Mouse (Mus musculus): ENCODE results near the gene Jag2. TPM values are rescaled to one million over a fixed set of nuclear protein-coding genes. Genes with fewer than 3 reads are reported as not detected.

The Jag2 gene
- polyA plus RNA-seq, 2 experiments, result 14.3 to 45.8 TPM

DNA sequence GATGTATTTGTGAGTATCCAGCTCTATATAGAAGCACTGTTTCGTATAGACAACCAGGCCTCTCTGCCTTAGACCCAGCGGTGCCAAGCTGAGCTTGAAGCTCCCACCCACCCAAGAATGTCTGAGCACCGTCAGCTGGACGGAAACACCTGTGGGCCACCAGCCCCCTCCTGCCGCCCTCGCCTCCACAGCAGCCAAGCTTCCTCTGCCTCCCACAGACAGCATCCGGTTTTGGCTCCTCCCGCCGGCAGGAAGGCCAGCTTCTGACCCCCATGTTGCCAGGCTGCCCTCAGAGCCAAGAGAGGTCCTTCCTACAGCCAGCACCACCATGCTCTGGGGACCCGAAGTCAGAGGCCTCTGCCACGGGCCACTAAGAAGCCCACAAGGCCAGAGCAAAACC lies 15.0 kb downstream of the Jag2 start:
- TF ChIP-seq POLR2A (IDR thresholded peaks at IDR 0.05; ENCODE audit: borderline replicate concordance, extremely low read depth, insufficient read depth, insufficient read length), result no peak
- DNase-seq (ENCODE audit: low spot score), result no peak
- WGBS, result 69% methylated on average over 11 of the region's 11 CpGs

DNA sequence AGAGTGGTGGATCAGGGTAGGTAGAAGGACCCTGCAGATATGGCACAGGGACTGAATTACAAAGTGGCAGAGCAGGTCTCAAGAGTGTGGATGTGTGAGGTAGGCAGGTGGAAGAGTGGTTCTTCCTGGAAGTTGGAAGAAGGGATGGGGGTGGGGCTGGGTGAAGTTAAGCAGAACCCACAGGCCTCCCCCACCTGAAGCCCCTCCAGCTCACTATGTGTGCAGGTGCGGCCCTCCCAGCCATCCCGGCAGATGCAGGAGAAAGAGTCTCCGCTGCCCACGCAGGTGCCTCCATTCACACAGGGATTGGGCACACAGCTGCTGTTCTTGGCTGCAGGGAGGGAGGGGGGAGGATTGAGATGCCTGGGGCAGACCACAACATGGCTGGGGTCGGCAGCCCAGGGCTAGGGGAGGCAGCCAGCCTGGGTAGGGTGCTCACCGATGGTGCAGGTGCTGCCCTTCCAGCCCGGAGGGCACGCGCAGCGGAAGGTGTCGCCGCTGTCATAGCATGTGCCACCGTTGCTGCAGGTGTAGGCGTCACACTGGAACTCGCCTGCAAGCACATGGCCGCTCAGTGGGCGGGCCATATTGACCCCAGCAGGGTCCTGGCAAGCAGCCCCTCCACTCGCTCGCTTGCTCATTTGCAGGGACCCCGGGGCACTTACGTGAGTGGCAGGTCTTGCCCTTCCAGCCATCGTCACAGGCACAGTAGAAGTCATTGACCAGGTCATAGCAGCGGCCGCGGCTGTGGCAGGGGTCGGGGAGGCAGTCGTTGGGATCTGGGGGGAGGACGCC lies 16.4 kb downstream of the Jag2 start:
- H3K4me3 ChIP-seq (replicated peaks; ENCODE audit: low read length), result no peak overlapping the region
- WGBS, result 84% methylated on average over 28 of the region's 28 CpGs
- no peak overlapping the region for H3K4me2 ChIP-seq (replicated peaks; ENCODE audit: low read depth, low read length, severe bottlenecking)
- no peak for TF ChIP-seq POLR2A (IDR thresholded peaks at IDR 0.05; ENCODE audit: borderline replicate concordance, extremely low read depth, insufficient read depth, insufficient read length)
- H3K36me3 ChIP-seq (ENCODE audit: control insufficient read depth, insufficient read depth, low read length), result no peaks in the 10 kb centered on the region
- no peak overlapping the region for H3K9ac ChIP-seq (ENCODE audit: low read depth, low read length, severe bottlenecking)
- H3K27ac ChIP-seq (replicated peaks; ENCODE audit: low read depth, low read length), result no peak overlapping the region
- ATAC-seq (ENCODE audit: low FRiP score, low read depth) (no peak), DNase-seq (ENCODE audit: low spot score) (no peak)
- H3K27me3 ChIP-seq (ENCODE audit: control insufficient read depth, insufficient read depth, low read length), result no peaks in the 10 kb centered on the region
- no peaks in the 10 kb centered on the region for H3K9me3 ChIP-seq (ENCODE audit: control insufficient read depth, low read length)
- H3K4me1 ChIP-seq (ENCODE audit: control insufficient read depth, insufficient read depth, low read length), result no peaks in the 10 kb centered on the region

More for the DNA sequence above, 15.0 kb downstream of the Jag2 start:
- Histone ChIP-seq H3K9me3 (ENCODE audit: control insufficient read depth, low read length) (no peaks in the 10 kb centered on the region), H3K9ac (ENCODE audit: low read depth, low read length, severe bottlenecking) (no peak overlapping the region), H3K27ac (replicated peaks; ENCODE audit: low read depth, low read length) (no peak overlapping the region), H3K4me2 (replicated peaks; ENCODE audit: low read depth, low read length, severe bottlenecking) (no peak overlapping the region), H3K4me1 (ENCODE audit: control insufficient read depth, insufficient read depth, low read length) (no peaks in the 10 kb centered on the region), H3K27me3 (ENCODE audit: control insufficient read depth, insufficient read depth, low read length) (no peaks in the 10 kb centered on the region), H3K36me3 (ENCODE audit: control insufficient read depth, insufficient read depth, low read length) (no peaks in the 10 kb centered on the region), H3K4me3 (replicated peaks; ENCODE audit: low read length) (no peak overlapping the region)
- ATAC-seq (ENCODE audit: low FRiP score, low read depth), result no peak

DNA sequence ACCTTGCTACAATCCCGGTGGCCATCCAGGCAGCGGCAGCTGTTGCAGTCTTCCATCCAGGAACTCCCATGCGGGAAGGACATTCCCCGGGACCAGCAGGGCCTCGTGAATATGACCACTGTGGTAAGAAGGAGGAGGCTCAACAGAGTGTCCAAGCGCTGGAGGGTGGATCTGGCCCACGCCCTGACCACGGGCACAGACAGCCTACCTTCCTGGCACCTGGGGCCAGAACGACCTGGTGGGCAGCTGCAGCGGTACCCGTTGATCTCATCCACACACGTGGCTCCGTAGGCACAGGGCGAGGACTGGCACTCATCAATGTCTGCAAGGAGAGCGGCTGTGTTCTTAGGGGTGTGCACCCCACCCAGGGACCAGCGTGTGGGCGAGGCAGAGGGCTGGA lies 17.9 kb downstream of the Jag2 start:
- no peak overlapping the region for H3K27ac ChIP-seq (replicated peaks; ENCODE audit: low read depth, low read length)
- ATAC-seq (ENCODE audit: low FRiP score, low read depth), result no peak
- DNase-seq (ENCODE audit: low spot score), result no peak
- no peaks in the 10 kb centered on the region for H3K27me3 ChIP-seq (ENCODE audit: control insufficient read depth, insufficient read depth, low read length)
- no peak overlapping the region for H3K4me2 ChIP-seq (replicated peaks; ENCODE audit: low read depth, low read length, severe bottlenecking)
- H3K36me3 ChIP-seq (ENCODE audit: control insufficient read depth, insufficient read depth, low read length), result no peaks in the 10 kb centered on the region
- no peaks in the 10 kb centered on the region for H3K9me3 ChIP-seq (ENCODE audit: control insufficient read depth, low read length)
- H3K4me1 ChIP-seq (ENCODE audit: control insufficient read depth, insufficient read depth, low read length), result no peaks in the 10 kb centered on the region
- TF ChIP-seq POLR2A (IDR thresholded peaks at IDR 0.05; ENCODE audit: borderline replicate concordance, extremely low read depth, insufficient read depth, insufficient read length), result no peak
- H3K4me3 ChIP-seq (replicated peaks; ENCODE audit: low read length), result no peak overlapping the region
- WGBS, result 89% methylated on average over 17 of the region's 17 CpGs
- H3K9ac ChIP-seq (ENCODE audit: low read depth, low read length, severe bottlenecking), result no peak overlapping the region

DNA sequence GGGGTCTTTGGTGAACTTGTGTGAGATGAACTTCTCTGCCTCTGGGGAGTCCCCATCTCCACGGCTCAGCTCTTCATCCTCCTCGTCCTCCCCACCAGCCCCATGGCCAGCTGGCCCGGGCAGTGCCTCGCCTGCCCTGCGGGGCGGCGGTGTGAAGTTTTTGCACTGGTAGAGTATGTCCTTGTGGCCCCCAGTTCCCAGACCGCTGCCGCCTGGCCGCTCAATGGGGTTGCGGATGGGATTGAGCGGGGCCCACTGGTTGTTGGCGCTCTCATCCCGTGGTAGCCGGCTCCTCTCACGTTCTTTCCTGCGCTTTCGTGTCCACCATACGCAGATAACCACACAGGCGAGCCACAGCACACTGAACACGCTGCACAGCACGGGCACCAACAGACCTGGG lies 20.6 kb downstream of the Jag2 start:
- no peak for ATAC-seq (ENCODE audit: low FRiP score, low read depth)
- no peak overlapping the region for H3K4me2 ChIP-seq (replicated peaks; ENCODE audit: low read depth, low read length, severe bottlenecking)
- no peak for TF ChIP-seq POLR2A (IDR thresholded peaks at IDR 0.05; ENCODE audit: borderline replicate concordance, extremely low read depth, insufficient read depth, insufficient read length)
- H3K27ac ChIP-seq (replicated peaks; ENCODE audit: low read depth, low read length), result no peak overlapping the region
- H3K9me3 ChIP-seq (ENCODE audit: control insufficient read depth, low read length), result no peaks in the 10 kb centered on the region
- DNase-seq (ENCODE audit: low spot score), result no peak
- H3K4me1 ChIP-seq (ENCODE audit: control insufficient read depth, insufficient read depth, low read length), result no peaks in the 10 kb centered on the region
- 95% methylated on average over 22 of the region's 22 CpGs for WGBS
- H3K9ac ChIP-seq (ENCODE audit: low read depth, low read length, severe bottlenecking), result no peak overlapping the region
- no peaks in the 10 kb centered on the region for H3K36me3 ChIP-seq (ENCODE audit: control insufficient read depth, insufficient read depth, low read length)
- no peak overlapping the region for H3K4me3 ChIP-seq (replicated peaks; ENCODE audit: low read length)
- H3K27me3 ChIP-seq (ENCODE audit: control insufficient read depth, insufficient read depth, low read length), result no peaks in the 10 kb centered on the region

DNA sequence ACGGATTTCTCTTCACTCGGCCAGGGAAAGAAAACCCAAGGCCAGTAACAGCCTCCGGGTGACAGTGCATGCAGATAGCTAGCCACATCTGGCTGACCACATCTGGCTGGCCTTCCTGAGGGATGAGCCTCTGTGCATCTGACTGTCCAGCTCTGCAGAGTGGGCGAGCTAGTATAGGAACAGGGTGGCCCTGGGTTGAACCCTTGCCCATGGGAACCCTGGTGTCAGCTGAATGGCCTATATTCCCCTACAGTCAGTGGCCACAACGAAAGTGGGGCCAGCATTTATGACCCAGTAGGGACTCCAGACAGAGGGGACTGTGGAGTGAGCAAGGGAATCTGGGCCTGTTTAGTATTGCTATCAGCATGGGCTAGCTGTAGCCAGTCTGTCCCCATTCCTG lies 24.6 kb downstream of the Jag2 start:
- 84% methylated on average over 4 of the region's 5 CpGs for WGBS
- no peaks in the 10 kb centered on the region for H3K9me3 ChIP-seq (ENCODE audit: control insufficient read depth, low read length)

More for the DNA sequence above, 24.6 kb downstream of the Jag2 start:
- no peak for ATAC-seq (ENCODE audit: low FRiP score, low read depth)
- no peak for DNase-seq (ENCODE audit: low spot score)
- H3K36me3 ChIP-seq (ENCODE audit: control insufficient read depth, insufficient read depth, low read length), result no peaks in the 10 kb centered on the region
- no peak for TF ChIP-seq POLR2A (IDR thresholded peaks at IDR 0.05; ENCODE audit: borderline replicate concordance, extremely low read depth, insufficient read depth, insufficient read length)
- no peak overlapping the region for H3K9ac ChIP-seq (ENCODE audit: low read depth, low read length, severe bottlenecking)
- H3K4me3 ChIP-seq (replicated peaks; ENCODE audit: low read length), result no peak overlapping the region
- H3K27ac ChIP-seq (replicated peaks; ENCODE audit: low read depth, low read length), result no peak overlapping the region
- no peaks in the 10 kb centered on the region for H3K27me3 ChIP-seq (ENCODE audit: control insufficient read depth, insufficient read depth, low read length)
- H3K4me1 ChIP-seq (ENCODE audit: control insufficient read depth, insufficient read depth, low read length), result no peaks in the 10 kb centered on the region
- H3K4me2 ChIP-seq (replicated peaks; ENCODE audit: low read depth, low read length, severe bottlenecking), result no peak overlapping the region

Data from limb, embryonic 14.5 days (tissue).